In the genomic region with DNA sequence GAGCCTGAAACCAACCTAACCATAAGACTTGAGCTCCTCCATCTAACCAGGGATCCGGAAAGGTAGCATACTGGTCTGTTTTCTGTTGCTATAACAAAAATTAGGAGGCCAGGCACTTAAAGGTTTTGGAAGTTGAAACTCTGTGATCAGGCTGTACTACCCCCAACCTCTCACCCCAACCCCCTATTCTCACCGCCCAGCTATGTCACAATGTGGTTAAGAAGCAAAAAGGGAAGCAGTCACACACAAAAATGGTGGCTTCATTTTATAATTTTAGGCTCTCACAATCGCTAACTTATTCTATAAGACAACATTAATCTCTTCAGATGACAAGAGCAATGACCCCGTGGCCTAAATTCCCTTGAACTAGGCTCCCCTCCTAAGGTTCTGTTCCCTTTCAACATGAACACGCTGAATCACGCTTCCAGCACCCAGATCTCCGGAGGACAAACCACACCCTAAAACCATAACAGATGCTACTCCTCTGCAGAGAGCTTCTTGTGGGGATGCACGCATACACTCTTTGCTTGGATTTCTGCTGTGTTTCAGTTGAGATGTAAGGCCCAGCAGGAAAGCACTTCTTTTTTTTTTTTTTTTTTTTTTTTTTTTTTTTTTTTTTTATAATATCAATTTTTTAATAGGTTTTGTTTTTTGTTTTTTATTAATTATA, we compare ENCODE assay signal across 20 mouse cellular contexts. TPM values are rescaled to one million over a fixed set of nuclear protein-coding genes. Genes with fewer than 3 reads are reported as not detected.
DNase-seq lines count a peak whose midpoint lies in the region; ATAC-seq and TF ChIP-seq lines count a peak whose summit lies in the region.
"Had no signal": no experiment of that assay in that cellular context is flagged by ENCODE, and none has a peak within 500 bp of the region (broad histone marks: within the 10 kb centered on the region; RNA-seq: fewer than 3 reads in every experiment).

No protein-coding gene starts in this region.

- no peaks in the 10 kb centered on the region for H3K9me3 ChIP-seq in G1E (replicated peaks)
- H3K9me3 ChIP-seq: forebrain, embryonic 12.5 days; heart, embryonic 13.5 days; limb, embryonic 15.5 days; lung, embryonic 15.5 days had no signal

- no peak for TF ChIP-seq CTCF in G1E (IDR thresholded peaks at IDR 0.05; ENCODE audit: low read depth, low read length)

- ATAC-seq in G1E (ENCODE audit: extremely low read depth, insufficient number of reproducible peaks, low FRiP score, poor library complexity, severe bottlenecking): peak; percentile 89
- peak; percentile 72; the same call in 1 of the 2 replicates for ATAC-seq in megakaryocyte-erythroid progenitor cell, adult 5-6 weeks (replicated peaks; ENCODE audit: low FRiP score, low TSS enrichment, poor library complexity, severe bottlenecking)
- ATAC-seq in CD4-positive, CD25-positive, alpha-beta regulatory T cell, adult 4 months: no peak

- DNase-seq in 416B (ENCODE audit: low read depth) (peak; percentile 43), G1E (ENCODE audit: low spot score) (peak; percentile 75)
- peak; percentile 33 for DNase-seq in c-Kit-positive CD71-negative TER-119-negative erythroid progenitor cells, embryonic 14.5 days (ENCODE audit: low read depth)
- no peak for DNase-seq in yolk sac, embryonic 10.5 days (ENCODE audit: low spot score)
- DNase-seq in kidney, adult 18-20 months: no peak
- DNase-seq: adrenal gland, adult 8-10 months; cerebellum, adult 2 months; cerebellum, postnatal 36 days; gastrocnemius, adult 2 months; heart, adult 11 months; kidney, adult 9 months; midbrain, embryonic 14.5 days; right cerebral cortex, postnatal 14 days; thymus, postnatal 25 days had no signal

- no peak overlapping the region; the same call in 1 of the 2 replicates for H3K4me3 ChIP-seq in G1E (ENCODE audit: low read depth, low read length)
- H3K4me3 ChIP-seq: forebrain, embryonic 12.5 days; gastrocnemius, adult 2 months; heart, embryonic 13.5 days; limb, embryonic 15.5 days; lung, embryonic 15.5 days had no signal

- H3K36me3 ChIP-seq in G1E (replicated peaks): no peaks in the 10 kb centered on the region
- H3K36me3 ChIP-seq: forebrain, embryonic 12.5 days; heart, embryonic 13.5 days; limb, embryonic 15.5 days; lung, embryonic 15.5 days had no signal

- no peaks in the 10 kb centered on the region for H3K27me3 ChIP-seq in G1E (ENCODE audit: insufficient read depth, low read length)
- H3K27me3 ChIP-seq: forebrain, embryonic 12.5 days; heart, embryonic 13.5 days; limb, embryonic 15.5 days; lung, embryonic 15.5 days had no signal

- H3K4me1 ChIP-seq in G1E (ENCODE audit: insufficient read depth, low read depth, low read length): peaks cover 47% of the 10 kb centered on the region
- H3K4me1 ChIP-seq: forebrain, embryonic 12.5 days; heart, embryonic 13.5 days; limb, embryonic 15.5 days; lung, embryonic 15.5 days had no signal

RNA-seq across cellular contexts. Expression of a gene that starts 41.0 kb away (rescaled TPM):
- 40.6 and 44.0 TPM in 2 replicates for total RNA-seq in G1E (2014; fragmentation: Nextera tagmentation)
- 21.4 and 23.8 TPM in 2 replicates for total RNA-seq in G1E (2017)
- 5.6 and 7.6 TPM in 2 replicates for polyA plus RNA-seq in G1E (2012)
- total RNA-seq in megakaryocyte-erythroid progenitor cell, adult 5-6 weeks (2014; fragmentation: Nextera tagmentation): 8.8 and 11.5 TPM in 2 replicates
- total RNA-seq in megakaryocyte-erythroid progenitor cell, adult 5-6 weeks (2017): 4.6 and 9.4 TPM in 2 replicates
- polyA plus RNA-seq in CD4-positive, CD25-positive, alpha-beta regulatory T cell, adult 4 months (2017; shearing (Covaris generic)): 10 to 100 TPM; 77.6 to 98.5 TPM

RNA-seq across cellular contexts. Expression of a gene that starts 46.7 kb away (rescaled TPM):
- total RNA-seq in G1E (2014; fragmentation: Nextera tagmentation) (17.7 and 20.9 TPM in 2 replicates), G1E (2017) (5.7 and 9.1 TPM in 2 replicates)
- polyA plus RNA-seq in G1E (2012): 107 and 121 TPM in 2 replicates
- 11.0 and 12.7 TPM in 2 replicates for total RNA-seq in megakaryocyte-erythroid progenitor cell, adult 5-6 weeks (2014; fragmentation: Nextera tagmentation)
- 6.5 and 14.2 TPM in 2 replicates for total RNA-seq in megakaryocyte-erythroid progenitor cell, adult 5-6 weeks (2017)
- 10 to 100 TPM in 1 of 2 experiments, 1 to 10 TPM in 1; 9.6 to 11.5 TPM for polyA plus RNA-seq in CD4-positive, CD25-positive, alpha-beta regulatory T cell, adult 4 months (2017; shearing (Covaris generic))

Comparison
In these comparisons a context has a peak if more than half of its experiments do, and no peak if none do; other contexts are left out.
1. DNase-seq: peak in 416B (single experiment), G1E (single experiment) and c-Kit-positive CD71-negative TER-119-negative erythroid progenitor cells, embryonic 14.5 days (single experiment); none in yolk sac, embryonic 10.5 days (single experiment) and kidney, adult 18-20 months (single experiment).